Mouse (Mus musculus): ENCODE results near the gene Myt1l. TPM values are rescaled to one million over a fixed set of nuclear protein-coding genes. Genes with fewer than 3 reads are reported as not detected.

Myt1l gene
- polyA plus RNA-seq, 1 experiment from 2014 or later, result 2.8 TPM

DNA sequence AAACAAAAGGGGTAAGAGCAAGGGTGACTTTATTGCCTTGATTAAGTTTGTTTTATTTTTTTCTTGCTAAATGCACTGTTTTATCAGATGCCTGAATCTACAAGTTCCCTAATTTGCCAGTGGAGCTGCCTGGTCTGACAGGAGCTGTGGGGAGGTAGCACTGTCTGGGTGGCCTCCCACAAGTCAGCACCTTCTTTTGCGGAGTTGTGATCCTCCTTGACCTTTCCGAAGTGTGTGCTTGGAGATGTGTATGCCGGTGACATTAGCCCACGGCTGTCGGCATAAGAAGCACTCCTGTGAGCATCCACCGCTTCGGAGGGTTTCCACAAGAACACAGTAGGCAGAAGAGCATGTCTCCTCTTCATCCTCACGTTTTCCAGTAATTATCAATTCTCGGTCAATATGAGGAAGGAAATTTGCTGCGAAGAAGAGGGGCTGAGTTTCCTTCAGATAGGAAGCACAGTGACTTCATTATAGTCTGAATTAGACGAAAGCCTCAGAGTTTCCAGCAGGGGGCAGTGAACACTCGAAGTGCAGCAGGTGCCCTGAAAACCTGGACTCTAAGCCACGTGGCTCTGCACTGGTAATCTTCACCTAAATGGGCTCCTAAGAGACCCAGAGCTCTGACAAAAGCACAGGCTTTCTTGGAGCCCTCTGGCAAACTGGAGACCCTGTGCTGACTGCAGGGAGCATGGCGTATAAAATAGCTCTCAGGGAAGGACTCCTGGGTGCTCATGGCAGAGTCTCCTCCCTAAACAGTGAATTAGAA, 147.6 kb downstream of the Myt1l start:
- Histone ChIP-seq H3K9ac (no peak overlapping the region), H3K4me2 (replicated peaks) (no peak overlapping the region), H3K9me3 (no peaks in the 10 kb centered on the region), H3K4me3 (replicated peaks) (no peak overlapping the region), H3K27ac (no peak overlapping the region), H3K27me3 (replicated peaks) (no peaks in the 10 kb centered on the region), H3K36me3 (no peaks in the 10 kb centered on the region), H3K4me1 (replicated peaks) (no peaks in the 10 kb centered on the region)
- 48% methylated on average over 14 of the region's 14 CpGs for WGBS
- peak; percentile 56 for ATAC-seq

DNA sequence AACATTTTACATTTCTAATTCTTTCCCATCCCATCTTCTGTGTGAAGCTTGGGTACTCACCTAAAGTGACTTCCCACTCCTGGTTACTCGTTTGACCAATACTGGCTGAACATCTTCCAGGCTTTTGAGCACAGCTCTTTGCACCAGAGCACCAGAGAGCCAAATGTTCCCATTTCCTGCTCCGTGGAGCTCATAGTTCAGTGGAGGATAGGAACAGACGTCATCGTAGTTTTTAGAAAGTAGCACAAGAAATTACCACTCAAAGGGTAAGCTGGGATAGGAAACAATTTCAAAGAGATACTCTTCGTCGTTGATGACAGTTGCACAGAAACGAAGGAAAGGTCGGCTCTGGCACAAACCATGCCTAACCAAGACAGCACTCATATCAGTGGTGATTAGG, 154.2 kb downstream of the Myt1l start:
- Histone ChIP-seq H3K4me1 (replicated peaks) (no peaks in the 10 kb centered on the region), H3K9ac (no peak overlapping the region), H3K4me3 (replicated peaks) (no peak overlapping the region), H3K36me3 (no peaks in the 10 kb centered on the region), H3K4me2 (replicated peaks) (no peak overlapping the region), H3K27me3 (replicated peaks) (no peaks in the 10 kb centered on the region), H3K27ac (no peak overlapping the region), H3K9me3 (no peaks in the 10 kb centered on the region)
- WGBS, result 77% methylated on average over 8 of the region's 8 CpGs
- no peak for ATAC-seq

DNA sequence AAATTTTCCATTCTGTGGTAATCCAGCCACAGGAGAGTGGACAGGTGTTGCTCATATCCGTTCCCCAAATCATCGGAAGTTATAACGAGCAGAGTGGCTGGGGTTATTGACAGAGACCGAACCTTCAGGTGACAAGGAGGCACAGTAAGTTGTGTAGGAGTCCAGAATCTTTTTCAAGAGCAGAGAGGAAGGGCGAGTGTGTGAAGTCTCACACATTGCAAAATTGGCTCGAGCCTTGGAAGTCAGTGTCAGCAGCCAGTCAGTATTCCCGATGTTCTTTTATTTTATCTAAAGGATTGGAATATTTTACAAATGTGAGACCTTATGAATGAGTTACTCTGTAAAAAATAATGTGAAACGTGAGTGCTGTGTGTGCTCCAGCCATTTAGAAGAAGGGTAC, 154.8 kb downstream of the Myt1l start:
- H3K27ac ChIP-seq, result no peak overlapping the region
- no peaks in the 10 kb centered on the region for H3K36me3 ChIP-seq
- H3K9ac ChIP-seq, result no peak overlapping the region
- no peak overlapping the region for H3K4me2 ChIP-seq (replicated peaks)
- H3K4me3 ChIP-seq (replicated peaks), result no peak overlapping the region
- H3K9me3 ChIP-seq, result no peaks in the 10 kb centered on the region
- H3K27me3 ChIP-seq (replicated peaks), result no peaks in the 10 kb centered on the region
- 85% methylated on average over 8 of the region's 8 CpGs for WGBS
- no peaks in the 10 kb centered on the region for H3K4me1 ChIP-seq (replicated peaks)
- ATAC-seq, result no peak

DNA sequence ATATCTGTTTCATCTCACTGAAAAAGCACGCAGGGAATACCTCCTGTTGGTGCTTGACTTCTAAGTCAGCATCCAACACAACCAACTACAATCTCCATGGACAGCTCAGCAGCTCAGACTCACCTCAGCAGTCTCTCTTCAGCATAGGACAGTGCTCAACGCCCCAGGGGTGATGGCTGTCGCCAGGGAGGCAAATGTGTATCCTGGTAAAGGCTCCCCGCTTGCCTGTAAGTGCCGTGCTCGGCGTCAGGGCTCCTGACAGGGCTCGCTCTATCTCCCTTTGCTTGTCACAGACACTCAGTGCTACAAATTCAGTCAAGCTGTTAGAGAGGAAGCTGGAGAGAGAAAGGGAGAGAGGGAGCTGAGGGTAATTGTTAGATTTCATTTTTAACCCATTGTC, 158.1 kb downstream of the Myt1l start:
- Histone ChIP-seq H3K27me3 (replicated peaks) (no peaks in the 10 kb centered on the region), H3K36me3 (no peaks in the 10 kb centered on the region), H3K9ac (no peak overlapping the region), H3K9me3 (no peaks in the 10 kb centered on the region), H3K4me1 (replicated peaks) (no peaks in the 10 kb centered on the region), H3K27ac (no peak overlapping the region), H3K4me3 (replicated peaks) (no peak overlapping the region), H3K4me2 (replicated peaks) (no peak overlapping the region)
- WGBS, result 68% methylated on average over 8 of the region's 8 CpGs
- ATAC-seq, result no peak

DNA sequence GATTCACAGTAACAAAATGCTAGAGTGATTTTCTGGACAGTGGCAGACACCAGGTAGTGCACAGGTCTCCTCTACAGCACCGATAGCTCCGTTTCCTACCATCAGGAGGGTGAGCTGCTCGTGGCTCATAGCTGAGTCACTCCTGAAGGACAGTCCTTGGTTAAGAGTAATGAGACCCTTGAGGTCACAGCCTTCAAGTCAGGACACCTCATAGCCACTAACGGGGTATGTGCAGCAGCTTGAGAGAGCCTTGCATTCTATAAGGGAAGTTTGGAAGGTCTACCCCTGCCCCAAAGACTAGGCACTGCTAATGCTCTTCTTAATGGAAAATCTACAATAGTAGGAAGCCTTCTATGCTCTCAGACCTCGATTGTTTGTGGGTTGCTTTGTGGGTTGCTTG, 163.4 kb downstream of the Myt1l start:
- no peak overlapping the region for H3K27ac ChIP-seq
- H3K9me3 ChIP-seq, result no peaks in the 10 kb centered on the region
- no peak overlapping the region for H3K4me2 ChIP-seq (replicated peaks)
- no peak overlapping the region for H3K4me3 ChIP-seq (replicated peaks)
- H3K27me3 ChIP-seq (replicated peaks), result no peaks in the 10 kb centered on the region
- 81% methylated on average over 5 of the region's 5 CpGs for WGBS
- no peaks in the 10 kb centered on the region for H3K4me1 ChIP-seq (replicated peaks)
- no peak overlapping the region for H3K9ac ChIP-seq
- H3K36me3 ChIP-seq, result no peaks in the 10 kb centered on the region
- ATAC-seq, result no peak

DNA sequence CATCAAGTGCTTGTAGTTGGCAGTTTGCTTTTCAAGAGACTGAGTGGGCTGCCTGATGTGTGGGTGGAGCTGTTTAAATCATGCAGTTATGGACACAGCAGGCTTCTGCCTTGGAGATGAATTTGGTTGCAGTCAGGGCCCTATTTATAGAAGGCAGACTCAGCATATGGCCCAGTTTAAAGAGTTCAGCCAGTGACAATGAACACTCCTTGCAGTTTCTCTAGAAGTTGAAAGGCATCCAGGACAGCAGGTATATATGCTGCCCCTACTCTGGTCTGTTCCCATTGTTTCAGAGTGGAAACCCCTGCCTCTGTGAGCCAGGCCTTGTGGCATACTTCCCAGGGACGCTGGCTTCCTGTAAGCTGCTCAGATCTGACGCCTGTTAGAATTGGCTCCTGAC, 167.0 kb downstream of the Myt1l start:
- Histone ChIP-seq H3K4me2 (replicated peaks) (no peak overlapping the region), H3K9me3 (no peaks in the 10 kb centered on the region), H3K9ac (no peak overlapping the region), H3K27ac (no peak overlapping the region), H3K27me3 (replicated peaks) (no peaks in the 10 kb centered on the region), H3K4me3 (replicated peaks) (no peak overlapping the region), H3K4me1 (replicated peaks) (no peaks in the 10 kb centered on the region), H3K36me3 (no peaks in the 10 kb centered on the region)
- ATAC-seq, result no peak
- 25% methylated on average over 2 of the region's 2 CpGs for WGBS

DNA sequence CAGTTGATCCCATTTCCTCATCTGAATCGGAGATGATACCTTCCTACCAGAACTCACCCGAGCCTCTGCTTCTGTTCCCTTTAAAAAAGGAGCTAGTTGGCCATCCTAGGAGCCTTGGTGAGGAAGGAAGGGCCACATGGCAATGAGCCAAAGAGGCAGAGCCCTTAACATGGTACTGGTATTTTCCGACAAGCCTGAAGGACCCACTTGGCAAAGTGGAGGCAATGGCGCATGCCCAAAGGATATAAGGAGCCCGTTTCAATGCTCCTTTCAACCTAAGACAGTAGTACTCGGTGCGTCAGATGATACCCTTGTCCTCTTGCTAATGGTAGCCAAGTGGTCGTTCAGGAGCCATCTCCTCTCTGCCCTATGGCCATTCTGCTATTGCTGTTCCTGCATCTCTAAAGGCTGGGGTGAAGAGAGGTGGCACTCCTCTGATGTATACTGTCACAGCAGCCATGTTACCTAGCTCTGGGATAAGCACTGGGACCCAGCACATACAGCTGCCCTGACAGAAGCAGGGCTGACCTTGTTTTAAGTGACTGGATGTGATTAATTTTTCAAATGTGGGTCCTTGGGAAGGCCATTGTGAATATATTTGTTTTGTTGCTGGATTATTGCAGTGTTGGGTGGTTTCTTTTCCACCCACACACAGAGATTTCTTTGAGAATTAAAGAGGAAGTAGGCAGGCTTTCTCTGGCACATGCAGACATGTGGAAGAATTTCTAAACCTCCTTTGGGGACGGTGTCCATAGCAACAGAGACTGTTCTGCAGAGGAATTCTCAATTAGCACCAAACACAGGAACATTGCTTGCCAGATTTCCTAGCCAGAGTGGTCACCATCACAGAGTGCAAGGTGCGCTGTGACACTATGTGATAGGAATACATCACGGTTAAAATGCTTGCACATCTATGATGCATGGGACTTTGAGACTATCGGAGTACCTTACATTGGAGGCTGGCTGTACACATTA, 169.6 kb downstream of the Myt1l start:
- Histone ChIP-seq H3K36me3 (no peaks in the 10 kb centered on the region), H3K9ac (no peak overlapping the region), H3K4me3 (replicated peaks) (no peak overlapping the region), H3K4me1 (replicated peaks) (peaks cover 5% of the 10 kb centered on the region; the same call in 1 of the 2 replicates), H3K27me3 (replicated peaks) (no peaks in the 10 kb centered on the region), H3K4me2 (replicated peaks) (no peak overlapping the region), H3K27ac (no peak overlapping the region), H3K9me3 (no peaks in the 10 kb centered on the region)
- 81% methylated on average over 12 of the region's 12 CpGs for WGBS
- no peak for ATAC-seq

DNA sequence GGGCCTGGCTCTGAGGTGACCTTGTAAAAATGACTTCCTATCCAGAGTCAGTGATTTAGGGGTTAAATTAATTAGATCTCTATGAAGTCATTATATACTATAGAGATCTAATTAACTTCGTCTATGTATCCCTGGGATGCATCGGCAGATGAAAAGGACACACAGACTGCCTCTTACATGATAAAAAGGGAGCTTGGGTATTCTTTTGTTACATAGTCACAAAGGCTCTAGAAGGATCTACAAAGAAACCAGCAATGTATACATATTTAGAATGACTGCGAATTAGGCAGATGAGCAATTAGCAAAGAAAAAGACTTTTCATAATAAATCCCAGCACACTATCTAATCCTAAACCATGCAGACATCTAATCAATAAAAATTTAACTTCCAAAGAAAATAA, 170.4 kb downstream of the Myt1l start:
- peaks cover 5% of the 10 kb centered on the region; the same call in 1 of the 2 replicates for H3K4me1 ChIP-seq (replicated peaks)
- no peak overlapping the region for H3K9ac ChIP-seq
- ATAC-seq, result no peak
- H3K9me3 ChIP-seq, result no peaks in the 10 kb centered on the region
- H3K27ac ChIP-seq, result no peak overlapping the region
- WGBS, result 78% methylated on average over 3 of the region's 3 CpGs
- H3K27me3 ChIP-seq (replicated peaks), result no peaks in the 10 kb centered on the region
- no peak overlapping the region for H3K4me2 ChIP-seq (replicated peaks)
- no peak overlapping the region for H3K4me3 ChIP-seq (replicated peaks)
- H3K36me3 ChIP-seq, result no peaks in the 10 kb centered on the region

DNA sequence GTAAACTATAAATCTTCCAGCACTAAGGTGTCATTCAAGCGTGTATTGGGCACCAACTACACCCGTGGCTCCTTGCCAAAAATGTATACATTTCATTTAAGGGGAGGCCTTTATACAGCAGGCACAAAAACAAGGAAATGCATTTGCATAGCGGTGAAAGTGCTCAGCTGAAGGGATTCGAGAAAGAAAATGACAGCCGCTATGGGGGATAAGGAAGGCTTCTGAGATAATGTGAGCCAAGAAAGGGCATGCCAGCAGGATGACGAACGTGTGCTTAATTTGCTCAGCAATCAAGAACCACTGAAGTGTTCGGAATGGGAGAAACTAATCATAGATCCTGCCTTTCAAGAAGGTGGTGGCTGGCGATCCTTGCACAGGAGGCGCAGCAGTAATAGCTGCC, 170.8 kb downstream of the Myt1l start:
- no peak for ATAC-seq
- no peaks in the 10 kb centered on the region for H3K9me3 ChIP-seq
- no peaks in the 10 kb centered on the region for H3K27me3 ChIP-seq (replicated peaks)
- no peak overlapping the region for H3K9ac ChIP-seq
- no peak overlapping the region for H3K27ac ChIP-seq
- no peaks in the 10 kb centered on the region for H3K36me3 ChIP-seq
- whole genome bisulfite sequencing, result 44% methylated on average over 10 of the region's 10 CpGs
- peaks cover 5% of the 10 kb centered on the region; the same call in 1 of the 2 replicates for H3K4me1 ChIP-seq (replicated peaks)
- no peak overlapping the region for H3K4me3 ChIP-seq (replicated peaks)
- H3K4me2 ChIP-seq (replicated peaks), result no peak overlapping the region

DNA sequence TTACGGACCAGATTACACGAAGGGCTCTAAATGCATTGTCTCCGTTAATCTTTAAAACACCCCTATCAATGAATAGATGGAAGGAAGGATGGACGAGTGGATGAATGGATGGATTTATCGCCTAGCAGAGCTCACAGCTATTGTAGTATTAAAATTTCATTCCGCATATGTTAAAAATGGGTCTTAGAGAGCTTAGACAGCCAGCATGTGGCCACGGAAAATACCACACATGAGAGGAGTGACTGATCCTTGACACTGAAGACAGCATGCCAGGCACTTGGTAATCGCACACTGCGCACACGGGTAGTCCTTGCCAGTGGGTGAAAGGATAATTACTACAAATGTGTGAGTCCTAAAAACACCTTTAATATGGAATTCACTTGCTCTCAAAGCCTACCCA, 171.2 kb downstream of the Myt1l start:
- Histone ChIP-seq H3K4me3 (replicated peaks) (no peak overlapping the region), H3K27me3 (replicated peaks) (no peaks in the 10 kb centered on the region), H3K27ac (no peak overlapping the region), H3K9me3 (no peaks in the 10 kb centered on the region), H3K36me3 (no peaks in the 10 kb centered on the region), H3K4me2 (replicated peaks) (no peak overlapping the region), H3K9ac (no peak overlapping the region), H3K4me1 (replicated peaks) (peaks cover 5% of the 10 kb centered on the region; the same call in 1 of the 2 replicates)
- no peak for ATAC-seq
- WGBS, result 81% methylated on average over 10 of the region's 10 CpGs

DNA sequence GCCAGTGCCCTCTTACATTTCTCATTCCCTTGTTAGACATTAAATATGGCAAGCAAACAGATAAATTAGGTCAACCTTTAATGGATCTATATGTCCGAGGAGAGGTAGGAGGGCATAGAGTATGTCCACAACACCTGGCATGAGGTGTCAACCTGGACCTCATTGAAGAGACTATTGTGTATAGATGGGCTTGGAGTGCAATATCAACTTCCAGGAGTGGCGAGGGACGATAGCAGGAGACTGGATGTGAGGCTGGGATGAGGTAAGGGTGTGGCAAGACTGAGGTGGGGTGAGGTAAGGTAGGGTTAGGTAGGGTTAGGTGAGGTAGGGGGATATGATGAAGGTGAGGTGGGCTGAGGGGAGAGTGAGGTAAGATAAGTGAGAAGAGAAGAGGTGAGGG, 171.8 kb downstream of the Myt1l start:
- peaks cover 5% of the 10 kb centered on the region; the same call in 1 of the 2 replicates for H3K4me1 ChIP-seq (replicated peaks)
- no peak overlapping the region for H3K4me2 ChIP-seq (replicated peaks)
- no peak overlapping the region for H3K9ac ChIP-seq
- no peaks in the 10 kb centered on the region for H3K9me3 ChIP-seq
- 74% methylated on average over 3 of the region's 3 CpGs for WGBS
- H3K27me3 ChIP-seq (replicated peaks), result no peaks in the 10 kb centered on the region
- no peaks in the 10 kb centered on the region for H3K36me3 ChIP-seq
- ATAC-seq, result no peak
- H3K4me3 ChIP-seq (replicated peaks), result no peak overlapping the region
- H3K27ac ChIP-seq, result no peak overlapping the region

DNA sequence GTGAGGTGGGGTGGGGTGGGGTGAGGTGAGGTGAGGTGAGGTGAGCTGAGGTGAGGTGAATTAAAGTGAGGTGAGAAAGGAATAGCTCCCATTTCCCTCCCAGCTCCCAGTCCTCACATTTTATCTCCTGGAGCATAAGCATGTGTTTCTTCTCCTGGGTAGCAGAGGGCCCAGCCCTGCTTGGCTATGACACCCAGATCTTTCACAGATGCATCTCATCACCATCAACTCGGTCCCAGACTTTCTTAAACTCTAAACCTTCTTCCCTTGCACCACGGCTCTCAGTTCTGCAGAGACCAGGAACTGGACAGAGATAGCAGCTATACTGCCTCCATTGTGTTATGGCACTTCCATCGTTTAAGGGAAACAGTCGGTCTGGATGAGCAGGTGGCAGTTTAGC, 172.9 kb downstream of the Myt1l start:
- Histone ChIP-seq H3K36me3 (no peaks in the 10 kb centered on the region), H3K9me3 (no peaks in the 10 kb centered on the region), H3K4me3 (replicated peaks) (no peak overlapping the region), H3K27ac (no peak overlapping the region), H3K9ac (no peak overlapping the region), H3K27me3 (replicated peaks) (no peaks in the 10 kb centered on the region), H3K4me1 (replicated peaks) (peaks cover 5% of the 10 kb centered on the region; the same call in 1 of the 2 replicates), H3K4me2 (replicated peaks) (no peak overlapping the region)
- ATAC-seq, result no peak
- 44% methylated on average over 4 of the region's 4 CpGs for WGBS

Data from intestine, embryonic 15.5 days (tissue).